Mouse (Mus musculus): Measurements from ENCODE around the gene 6430548M08Rik.

The 6430548M08Rik gene

GRCm38 (mm10) chr8:120144652-120145301, 30.8 kb downstream of the 6430548M08Rik start:
- no peak for DNase-seq

- no peak for DNase-seq
Observed at GRCm38 (mm10) chr8:120146051-120146450, 32.1 kb downstream of the 6430548M08Rik start.

GRCm38 (mm10) chr8:120150028-120150427, 36.1 kb downstream of the 6430548M08Rik start:
- DNase-seq: no peak

- no peak for DNase-seq
Observed at GRCm38 (mm10) chr8:120151151-120151550, 37.2 kb downstream of the 6430548M08Rik start.

GRCm38 (mm10) chr8:120152636-120153035, 38.7 kb downstream of the 6430548M08Rik start:
- no peak for DNase-seq

GRCm38 (mm10) chr8:120160366-120160765, 46.4 kb downstream of the 6430548M08Rik start:
- DNase-seq: no peak

GRCm38 (mm10) chr8:120161658-120162403, 47.9 kb downstream of the 6430548M08Rik start:
- no peak for DNase-seq

GRCm38 (mm10) chr8:120162404-120162752, 48.4 kb downstream of the 6430548M08Rik start:
- no peak for DNase-seq

GRCm38 (mm10) chr8:120163376-120163775, 49.4 kb downstream of the 6430548M08Rik start:
- DNase-seq: no peak

GRCm38 (mm10) chr8:120164026-120164425, 50.1 kb downstream of the 6430548M08Rik start:
- DNase-seq: no peak

GRCm38 (mm10) chr8:120167136-120167535, 53.2 kb downstream of the 6430548M08Rik start:
- no peak for DNase-seq

- DNase-seq: no peak
Observed at GRCm38 (mm10) chr8:120167821-120168220, 53.9 kb downstream of the 6430548M08Rik start.

GRCm38 (mm10) chr8:120169119-120169518, 55.2 kb downstream of the 6430548M08Rik start:
- DNase-seq: no peak

- DNase-seq: no peak
Observed at GRCm38 (mm10) chr8:120173195-120173594, 59.2 kb downstream of the 6430548M08Rik start.

GRCm38 (mm10) chr8:120174606-120175005, 60.7 kb downstream of the 6430548M08Rik start:
- DNase-seq: no peak

GRCm38 (mm10) chr8:120176605-120177004, 62.7 kb downstream of the 6430548M08Rik start:
- no peak for DNase-seq

- peak; percentile 54 for DNase-seq
Observed at GRCm38 (mm10) chr8:120177318-120178123, 63.6 kb downstream of the 6430548M08Rik start, which contains the start of gene Fam92b. TSS of gene Fam92b (minus strand) at chr8:120177466.

- no peak for DNase-seq
Observed at GRCm38 (mm10) chr8:120178124-120178514, 64.2 kb downstream of the 6430548M08Rik start.

- DNase-seq: peak; percentile 88
Observed at GRCm38 (mm10) chr8:120179027-120179431, 65.1 kb downstream of the 6430548M08Rik start.

GRCm38 (mm10) chr8:120180445-120180970, 66.6 kb downstream of the 6430548M08Rik start:
- no peak for DNase-seq

GRCm38 (mm10) chr8:120181274-120181673, 67.3 kb downstream of the 6430548M08Rik start:
- DNase-seq: no peak

GRCm38 (mm10) chr8:120181861-120182414, 68.0 kb downstream of the 6430548M08Rik start:
- no peak for DNase-seq

GRCm38 (mm10) chr8:120184366-120184765, 70.4 kb downstream of the 6430548M08Rik start:
- DNase-seq: no peak

All from thymus, postnatal 25 days (tissue).